Mouse (Mus musculus): Measurements from ENCODE around the gene Txnip. TPM values are rescaled to one million over a fixed set of nuclear protein-coding genes. Genes with fewer than 3 reads are reported as not detected.
"Not testable (repeated sequence)": the region's sequence is repeated elsewhere in the genome, so short reads cannot be mapped to it uniquely, and the experiment has no call there.

The Txnip gene
- polyA plus RNA-seq (2014; fragmentation: Nextera tagmentation; extraction: Ambion mirVana) = 41.1 and 44.0 TPM in 2 replicates

- Histone ChIP-seq H3K27me3 (replicated peaks; ENCODE audit: control insufficient read depth, insufficient read depth, low read length) (no peaks in the 10 kb centered on the region), H3K9me3 (ENCODE audit: control insufficient read depth, low read length) (no peaks in the 10 kb centered on the region), H3K4me3 (ENCODE audit: low read depth, low read length) (peak within 1 kb of the TSS; percentile 82), H3K27ac (ENCODE audit: low read depth, low read length) (peak within 1 kb of the TSS; percentile 84), H3K4me1 (replicated peaks; ENCODE audit: control insufficient read depth, insufficient read depth, low read length) (peaks cover 24% of the 10 kb centered on the region), H3K36me3 (ENCODE audit: control insufficient read depth, insufficient read depth, low read length) (peaks cover 20% of the 10 kb centered on the region), H3K4me2 (peak within 1 kb of the TSS; percentile 82), H3K9ac (ENCODE audit: low read depth, low read length) (peak within 1 kb of the TSS; percentile 95)
- DNase-seq (ENCODE audit: low spot score) = peak; percentile 99
- 1% methylated on average over 26 of the region's 26 CpGs for WGBS
- peak; percentile 99 for ATAC-seq (replicated peaks; ENCODE audit: low FRiP score)
Observed at GRCm38 (mm10) chr3:96557694-96558093, at the start of gene Txnip. Gene Txnip, plus strand, starts transcription at chr3:96557957.

GRCm38 (mm10) chr3:96507966-96508365 lies 49.8 kb upstream of the Txnip start:
- 87% methylated on average over 7 of the region's 9 CpGs for WGBS
- H3K4me2 ChIP-seq; DNase-seq (ENCODE audit: low spot score); H3K27ac ChIP-seq (ENCODE audit: low read depth, low read length); H3K4me1 ChIP-seq (replicated peaks; ENCODE audit: control insufficient read depth, insufficient read depth, low read length); H3K27me3 ChIP-seq (replicated peaks; ENCODE audit: control insufficient read depth, insufficient read depth, low read length); H3K4me3 ChIP-seq (ENCODE audit: low read depth, low read length); H3K9ac ChIP-seq (ENCODE audit: low read depth, low read length); H3K9me3 ChIP-seq (ENCODE audit: control insufficient read depth, low read length); ATAC-seq (replicated peaks; ENCODE audit: low FRiP score); H3K36me3 ChIP-seq (ENCODE audit: control insufficient read depth, insufficient read depth, low read length): not testable (repeated sequence)

- Histone ChIP-seq H3K4me3 (ENCODE audit: low read depth, low read length) (no peak overlapping the region), H3K9ac (ENCODE audit: low read depth, low read length) (no peak overlapping the region), H3K4me2 (no peak overlapping the region), H3K27me3 (replicated peaks; ENCODE audit: control insufficient read depth, insufficient read depth, low read length) (no peaks in the 10 kb centered on the region; the same call in 1 of the 2 replicates), H3K4me1 (replicated peaks; ENCODE audit: control insufficient read depth, insufficient read depth, low read length) (no peaks in the 10 kb centered on the region), H3K36me3 (ENCODE audit: control insufficient read depth, insufficient read depth, low read length) (no peaks in the 10 kb centered on the region), H3K9me3 (ENCODE audit: control insufficient read depth, low read length) (no peaks in the 10 kb centered on the region), H3K27ac (ENCODE audit: low read depth, low read length) (no peak overlapping the region)
- DNase-seq (ENCODE audit: low spot score) = no peak
- no peak for ATAC-seq (replicated peaks; ENCODE audit: low FRiP score)
- WGBS = 52% methylated on average over 5 of the region's 5 CpGs
Observed at GRCm38 (mm10) chr3:96520171-96520570, 37.6 kb upstream of the Txnip start.

- Histone ChIP-seq H3K4me3 (ENCODE audit: low read depth, low read length) (no peak overlapping the region), H3K27me3 (replicated peaks; ENCODE audit: control insufficient read depth, insufficient read depth, low read length) (peaks cover 18% of the 10 kb centered on the region), H3K9me3 (ENCODE audit: control insufficient read depth, low read length) (no peaks in the 10 kb centered on the region), H3K36me3 (ENCODE audit: control insufficient read depth, insufficient read depth, low read length) (no peaks in the 10 kb centered on the region), H3K27ac (ENCODE audit: low read depth, low read length) (no peak overlapping the region), H3K4me2 (no peak overlapping the region), H3K9ac (ENCODE audit: low read depth, low read length) (no peak overlapping the region), H3K4me1 (replicated peaks; ENCODE audit: control insufficient read depth, insufficient read depth, low read length) (peaks cover 2% of the 10 kb centered on the region; the same call in 1 of the 2 replicates)
- 66% methylated on average over 4 of the region's 4 CpGs for WGBS
- ATAC-seq (replicated peaks; ENCODE audit: low FRiP score) (no peak), DNase-seq (ENCODE audit: low spot score) (no peak)
Observed at GRCm38 (mm10) chr3:96522149-96522548, 35.6 kb upstream of the Txnip start.

- Histone ChIP-seq H3K4me2 (no peak overlapping the region; the same call in 1 of the 2 replicates), H3K36me3 (ENCODE audit: control insufficient read depth, insufficient read depth, low read length) (no peaks in the 10 kb centered on the region), H3K27ac (ENCODE audit: low read depth, low read length) (no peak overlapping the region), H3K4me1 (replicated peaks; ENCODE audit: control insufficient read depth, insufficient read depth, low read length) (peaks cover 4% of the 10 kb centered on the region; the same call in 1 of the 2 replicates), H3K9me3 (ENCODE audit: control insufficient read depth, low read length) (no peaks in the 10 kb centered on the region), H3K4me3 (ENCODE audit: low read depth, low read length) (no peak overlapping the region), H3K27me3 (replicated peaks; ENCODE audit: control insufficient read depth, insufficient read depth, low read length) (peaks cover 39% of the 10 kb centered on the region), H3K9ac (ENCODE audit: low read depth, low read length) (no peak overlapping the region)
- DNase-seq (ENCODE audit: low spot score) (no peak), ATAC-seq (replicated peaks; ENCODE audit: low FRiP score) (no peak)
- 73% methylated on average over 12 of the region's 12 CpGs for WGBS
Observed at GRCm38 (mm10) chr3:96524028-96524810, 33.5 kb upstream of the Txnip start.

- DNase-seq (ENCODE audit: low spot score) (no peak), ATAC-seq (replicated peaks; ENCODE audit: low FRiP score) (no peak)
- Histone ChIP-seq H3K4me3 (ENCODE audit: low read depth, low read length) (no peak within 1 kb of the TSS), H3K9me3 (ENCODE audit: control insufficient read depth, low read length) (no peaks in the 10 kb centered on the region), H3K9ac (ENCODE audit: low read depth, low read length) (no peak within 1 kb of the TSS), H3K27ac (ENCODE audit: low read depth, low read length) (no peak within 1 kb of the TSS), H3K27me3 (replicated peaks; ENCODE audit: control insufficient read depth, insufficient read depth, low read length) (peaks cover 42% of the 10 kb centered on the region), H3K4me1 (replicated peaks; ENCODE audit: control insufficient read depth, insufficient read depth, low read length) (peaks cover 4% of the 10 kb centered on the region; the same call in 1 of the 2 replicates), H3K4me2 (no peak within 1 kb of the TSS; the same call in 1 of the 2 replicates), H3K36me3 (ENCODE audit: control insufficient read depth, insufficient read depth, low read length) (no peaks in the 10 kb centered on the region)
- 65% methylated on average over 4 of the region's 4 CpGs for WGBS
Observed at GRCm38 (mm10) chr3:96524914-96525313, 32.8 kb upstream of the Txnip start, which contains the start of gene Hfe2. Gene Hfe2, plus strand, starts transcription at chr3:96525172.

GRCm38 (mm10) chr3:96526013-96526762 lies 31.6 kb upstream of the Txnip start:
- no peak overlapping the region for H3K27ac ChIP-seq (ENCODE audit: low read depth, low read length)
- 68% methylated on average over 10 of the region's 11 CpGs for WGBS
- H3K9me3 ChIP-seq (ENCODE audit: control insufficient read depth, low read length) = no peaks in the 10 kb centered on the region
- no peak overlapping the region for H3K9ac ChIP-seq (ENCODE audit: low read depth, low read length)
- ATAC-seq (replicated peaks; ENCODE audit: low FRiP score) (no peak), DNase-seq (ENCODE audit: low spot score) (no peak)
- peaks cover 4% of the 10 kb centered on the region; the same call in 1 of the 2 replicates for H3K4me1 ChIP-seq (replicated peaks; ENCODE audit: control insufficient read depth, insufficient read depth, low read length)
- H3K4me2 ChIP-seq = peak overlapping the region; percentile 71
- no peaks in the 10 kb centered on the region for H3K36me3 ChIP-seq (ENCODE audit: control insufficient read depth, insufficient read depth, low read length)
- peaks cover 51% of the 10 kb centered on the region for H3K27me3 ChIP-seq (replicated peaks; ENCODE audit: control insufficient read depth, insufficient read depth, low read length)
- no peak overlapping the region for H3K4me3 ChIP-seq (ENCODE audit: low read depth, low read length)

GRCm38 (mm10) chr3:96526864-96527542 lies 30.8 kb upstream of the Txnip start:
- H3K9me3 ChIP-seq (ENCODE audit: control insufficient read depth, low read length) = no peaks in the 10 kb centered on the region
- DNase-seq (ENCODE audit: low spot score) (no peak), ATAC-seq (replicated peaks; ENCODE audit: low FRiP score) (no peak; the same call in 1 of the 2 replicates)
- H3K4me3 ChIP-seq (ENCODE audit: low read depth, low read length) = peak overlapping the region; percentile 45
- H3K4me1 ChIP-seq (replicated peaks; ENCODE audit: control insufficient read depth, insufficient read depth, low read length) = peaks cover 4% of the 10 kb centered on the region; the same call in 1 of the 2 replicates
- H3K9ac ChIP-seq (ENCODE audit: low read depth, low read length) = no peak overlapping the region
- 5% methylated on average over 44 of the region's 44 CpGs for WGBS
- peaks cover 51% of the 10 kb centered on the region for H3K27me3 ChIP-seq (replicated peaks; ENCODE audit: control insufficient read depth, insufficient read depth, low read length)
- H3K27ac ChIP-seq (ENCODE audit: low read depth, low read length) = no peak overlapping the region
- H3K4me2 ChIP-seq = peak overlapping the region; percentile 71
- H3K36me3 ChIP-seq (ENCODE audit: control insufficient read depth, insufficient read depth, low read length) = no peaks in the 10 kb centered on the region
